33 mouse cellular contexts compared by ENCODE assay signal in genomic region chr2:172605642-172606041, GRCm38 (mm10). TPM values are rescaled to one million over a fixed set of nuclear protein-coding genes. Genes with fewer than 3 reads are reported as not detected.
DNase-seq lines count a peak whose midpoint lies in the region; ATAC-seq and TF ChIP-seq lines count a peak whose summit lies in the region.
"Had no signal": no experiment of that assay in that cellular context is flagged by ENCODE, and none has a peak within 500 bp of the region (broad histone marks: within the 10 kb centered on the region; RNA-seq: fewer than 3 reads in every experiment).

No protein-coding gene starts in this region.

- H3K4me1 ChIP-seq in embryonic facial prominence, embryonic 12.5 days, result 0 out of 2 replicates have a peak, but pooled peaks cover 5% of the 10 kb centered on the region
- peaks cover 13% of the 10 kb centered on the region for H3K4me1 ChIP-seq in limb, embryonic 10.5 days
- H3K4me1 ChIP-seq: heart, embryonic 12.5 days; kidney, embryonic 15.5 days; liver, embryonic 15.5 days; lung, embryonic 15.5 days; megakaryocyte, embryonic 14.5 days; midbrain, embryonic 15.5 days; neural tube, embryonic 13.5 days had no signal

- H3K27me3 ChIP-seq in embryonic facial prominence, embryonic 12.5 days, result no peaks in the 10 kb centered on the region
- no peaks in the 10 kb centered on the region for H3K27me3 ChIP-seq in limb, embryonic 10.5 days (ENCODE audit: low read depth, poor library complexity, severe bottlenecking)
- no peaks in the 10 kb centered on the region for H3K27me3 ChIP-seq in myocyte (ENCODE audit: control insufficient read depth, insufficient read depth, insufficient read length)
- H3K27me3 ChIP-seq: heart, embryonic 12.5 days; kidney, embryonic 15.5 days; liver, embryonic 15.5 days; lung, embryonic 15.5 days; midbrain, embryonic 15.5 days; neural tube, embryonic 13.5 days; Patski had no signal

- H3ac ChIP-seq in myocyte (ENCODE audit: control insufficient read depth, insufficient read length), result no peak overlapping the region

- no peaks in the 10 kb centered on the region for H3K9me3 ChIP-seq in embryonic facial prominence, embryonic 12.5 days
- no peaks in the 10 kb centered on the region for H3K9me3 ChIP-seq in limb, embryonic 10.5 days (replicated peaks)
- H3K9me3 ChIP-seq: heart, embryonic 12.5 days; kidney, embryonic 15.5 days; liver, embryonic 15.5 days; lung, embryonic 15.5 days; midbrain, embryonic 15.5 days; neural tube, embryonic 13.5 days had no signal

- DNase-seq in layer of hippocampus, postnatal 10 days (ENCODE audit: low spot score in 2 of 2), result peak; percentile 24
- no peak for DNase-seq in layer of hippocampus, adult 11-12 months (ENCODE audit: low spot score)
- DNase-seq in limb, embryonic 10.5 days (ENCODE audit: low spot score), result peak; percentile 50
- no peak for DNase-seq in adrenal gland, postnatal 10 days
- DNase-seq: B cell, adult 2 months; cerebellum, adult 18-20 months; cerebellum, postnatal 36 days; heart, postnatal 10 days; kidney, postnatal 4 days; layer of hippocampus, adult 9-11 months; liver; lung, postnatal 36 days; thymus, postnatal 14 days had no signal

- no peak overlapping the region for H3K4me2 ChIP-seq in embryonic facial prominence, embryonic 12.5 days (replicated peaks)
- H3K4me2 ChIP-seq in myocyte (ENCODE audit: low read depth), result no peak overlapping the region
- H3K4me2 ChIP-seq: heart, embryonic 12.5 days; kidney, embryonic 15.5 days; liver, embryonic 15.5 days; lung, embryonic 15.5 days; midbrain, embryonic 15.5 days; neural tube, embryonic 13.5 days had no signal

- H3K36me3 ChIP-seq in embryonic facial prominence, embryonic 12.5 days, result no peaks in the 10 kb centered on the region
- no peaks in the 10 kb centered on the region for H3K36me3 ChIP-seq in limb, embryonic 10.5 days
- no peaks in the 10 kb centered on the region for H3K36me3 ChIP-seq in myocyte (ENCODE audit: control insufficient read depth, insufficient read depth)
- H3K36me3 ChIP-seq: G1E; heart, embryonic 12.5 days; kidney, embryonic 15.5 days; liver, embryonic 15.5 days; lung, embryonic 15.5 days; midbrain, embryonic 15.5 days; neural tube, embryonic 13.5 days had no signal

- 29% methylated on average over 7 of the region's 7 CpGs for WGBS in embryonic facial prominence, embryonic 12.5 days
- WGBS in limb, embryonic 10.5 days, result 33% methylated on average over 7 of the region's 7 CpGs

- TF ChIP-seq POLR2A in myocyte (IDR thresholded peaks at IDR 0.05; ENCODE audit: insufficient read length, low read depth), result no peak

- H3K4me3 ChIP-seq in embryonic facial prominence, embryonic 12.5 days, result no peak overlapping the region
- no peak overlapping the region for H3K4me3 ChIP-seq in limb, embryonic 10.5 days
- H3K4me3 ChIP-seq in myocyte, result no peak overlapping the region
- H3K4me3 ChIP-seq: heart, embryonic 12.5 days; kidney, embryonic 15.5 days; left cerebral cortex, adult 2 months; liver, embryonic 15.5 days; lung, embryonic 15.5 days; megakaryocyte, embryonic 14.5 days; midbrain, embryonic 15.5 days; neural tube, embryonic 13.5 days had no signal

- peak; percentile 62; the same call in 1 of the 2 replicates for ATAC-seq in embryonic facial prominence, embryonic 12.5 days (ENCODE audit: insufficient number of reproducible peaks, insufficient read depth, low FRiP score, low TSS enrichment)
- no peak for ATAC-seq in granulocyte monocyte progenitor cell, adult 5-6 weeks (replicated peaks; ENCODE audit: poor library complexity, severe bottlenecking)
- ATAC-seq: hindbrain, postnatal 0 days; intestine, embryonic 16.5 days; midbrain, embryonic 15.5 days; Patski had no signal

- H3K27ac ChIP-seq in embryonic facial prominence, embryonic 12.5 days, result no peak overlapping the region
- no peak overlapping the region for H3K27ac ChIP-seq in limb, embryonic 10.5 days
- H3K27ac ChIP-seq: hindbrain, postnatal 0 days; kidney, embryonic 15.5 days; left cerebral cortex, adult 2 months; liver, embryonic 15.5 days; lung, embryonic 15.5 days; midbrain, embryonic 15.5 days; neural tube, embryonic 13.5 days had no signal

- H3K9ac ChIP-seq in embryonic facial prominence, embryonic 12.5 days, result no peak overlapping the region
- H3K9ac ChIP-seq: heart, embryonic 12.5 days; kidney, embryonic 15.5 days; liver, embryonic 15.5 days; lung, embryonic 15.5 days; midbrain, embryonic 15.5 days; neural tube, embryonic 13.5 days had no signal

- H3K79me2 ChIP-seq in myocyte (ENCODE audit: control insufficient read depth, insufficient read depth), result no peaks in the 10 kb centered on the region

TF ChIP-seq in myocyte, 11 proteins besides CTCF, POLR2A, EP300 and RAD21:
- TF ChIP-seq MYOD1 (IDR thresholded peaks at IDR 0.05; ENCODE audit: control insufficient read depth in 1 of 3, insufficient read length in 2 of 3, low read depth in 2 of 3) (peak in 2 of 3 experiments; percentile 37 to 55), REST (IDR thresholded peaks at IDR 0.05; ENCODE audit: insufficient read depth, insufficient read length) (no peak), E2F4 (IDR thresholded peaks at IDR 0.05; ENCODE audit: insufficient read depth) (no peak), CEBPB (IDR thresholded peaks at IDR 0.05; ENCODE audit: insufficient read depth, poor library complexity, severe bottlenecking) (no peak), USF1 (IDR thresholded peaks at IDR 0.05; ENCODE audit: low read depth) (no peak), MYOG (IDR thresholded peaks at IDR 0.05; ENCODE audit: control insufficient read depth in 1 of 3, insufficient read depth in 1 of 3, insufficient read length in 2 of 3, low read depth in 2 of 3) (peak in 2 of 3 experiments; percentile 31 to 40)

RNA-seq across cellular contexts. Expression of gene Tfap2c, which starts 56.2 kb away (rescaled TPM):
- total RNA-seq in layer of hippocampus, postnatal 10 days (2021), result 1 to 10 TPM; 1.6 to 1.9 TPM
- 15.4 and 16.0 TPM in 2 replicates for polyA plus RNA-seq in embryonic facial prominence, embryonic 12.5 days (2016; fragmentation: Nextera tagmentation; extraction: Ambion mirVana)
- 11.5 and 25.1 TPM in 2 replicates for polyA plus RNA-seq in limb, embryonic 10.5 days (2016; fragmentation: Nextera tagmentation; extraction: Ambion mirVana)
- not detected for polyA plus RNA-seq in myocyte (2012; fragmentation: generic; extraction: Trizol)
- not detected for total RNA-seq in adrenal gland, postnatal 10 days (2021)
- not detected in 2 replicates for total RNA-seq in granulocyte monocyte progenitor cell, adult 5-6 weeks (2014; fragmentation: Nextera tagmentation)
- not detected in 2 replicates for total RNA-seq in granulocyte monocyte progenitor cell, adult 5-6 weeks (2017)
- total RNA-seq: adrenal gland, adult 18-20 months; CH12.LX; gastrocnemius, adult 18-20 months; gastrocnemius, postnatal 4 days; heart, postnatal 10 days had no signal
- polyA plus RNA-seq: G1E; liver, embryonic 15.5 days; spleen, adult 2 months had no signal

Comparison
In these comparisons a context has a peak if more than half of its experiments do, and no peak if none do; other contexts are left out.
1. DNase-seq: peak in layer of hippocampus, postnatal 10 days (2 of 2) and limb, embryonic 10.5 days (single experiment); none in layer of hippocampus, adult 11-12 months (single experiment) and adrenal gland, postnatal 10 days (single experiment).